Mouse (Mus musculus) cerebellum, adult 11 months (tissue): Measurements from ENCODE around the gene Rrp9.
"Not testable (repeated sequence)": the region's sequence is repeated elsewhere in the genome, so short reads cannot be mapped to it uniquely, and the experiment has no call there.

ENCODE experiments used
- DNase-seq: peaks from one replicate; pipeline ENCODE4 v3.0.0; 2022

Rrp9 gene

DNA sequence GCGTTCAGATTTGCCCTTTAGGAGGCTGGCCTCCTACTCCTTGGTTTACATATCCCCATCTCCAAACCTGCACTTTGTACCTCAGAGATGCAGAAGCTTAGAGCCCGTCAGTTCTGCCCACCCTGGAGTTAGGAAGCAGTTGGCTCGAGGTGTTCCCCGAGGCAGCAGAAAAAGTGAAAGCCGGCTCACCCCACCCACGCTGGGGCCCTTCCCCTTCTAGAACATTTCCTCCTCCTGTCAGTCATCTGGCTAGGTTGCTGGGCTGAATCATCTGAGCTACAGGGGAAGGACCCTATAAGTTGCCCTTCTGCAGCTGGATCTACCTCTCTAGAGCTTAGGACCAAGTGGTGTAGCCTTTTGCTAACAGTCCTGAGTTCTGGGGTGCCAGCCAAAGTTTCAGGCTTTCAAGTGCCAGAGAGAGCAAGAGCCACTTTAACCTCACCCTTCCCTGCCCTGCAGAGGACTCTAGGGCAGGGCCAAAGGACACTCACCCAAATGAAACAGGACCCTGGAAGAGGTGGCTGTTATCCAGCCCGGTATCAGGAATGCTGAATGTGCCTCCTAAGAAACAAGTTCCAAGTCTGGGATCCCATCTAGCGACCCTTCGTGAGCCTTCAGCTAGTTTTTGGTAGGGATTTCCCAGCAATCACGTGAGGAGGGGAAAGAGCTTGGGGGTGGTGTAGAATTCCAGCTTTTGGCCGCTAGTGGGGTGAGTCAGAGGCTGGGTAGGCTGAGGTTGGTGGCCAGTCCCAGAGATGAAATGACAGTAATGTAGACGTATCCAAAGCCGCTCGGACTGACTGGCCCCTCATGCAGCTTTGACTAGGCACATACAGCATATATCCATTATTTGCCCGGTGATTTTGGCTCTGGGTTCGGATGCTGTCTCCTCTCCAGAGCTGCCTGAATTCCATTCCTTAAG, 500 bp downstream of the Rrp9 start:
- DNase-seq, result no peak

GRCm38 (mm10) chr9:106476924-106477484, 1.2 kb downstream of the Rrp9 start, which contains the start of gene Parp3:
Gene Parp3, minus strand, starts transcription at chr9:106476949.
- peak; percentile 99 for DNase-seq

DNA sequence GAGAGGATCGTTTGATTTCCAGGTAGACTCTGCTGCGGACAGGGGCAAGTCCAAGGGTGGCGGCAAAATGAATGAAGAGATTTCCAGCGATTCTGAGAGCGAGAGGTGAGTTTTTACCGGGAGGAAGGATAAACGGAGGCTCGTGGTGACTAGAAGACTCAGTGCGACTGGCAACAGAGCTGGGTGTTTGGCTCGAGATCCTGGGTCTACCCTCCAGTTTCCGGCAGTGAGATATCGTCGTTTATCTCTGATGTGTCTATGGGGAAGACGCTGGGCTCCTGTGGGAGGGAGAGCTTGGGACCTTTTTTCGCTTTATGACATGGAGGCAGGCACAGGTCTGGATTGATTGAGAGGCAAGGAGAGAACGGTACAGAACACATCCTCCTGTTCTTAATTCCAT, 1.9 kb downstream of the Rrp9 start:
- no peak for DNase-seq

GRCm38 (mm10) chr9:106478101-106478500, 2.3 kb downstream of the Rrp9 start:
- peak; percentile 5 for DNase-seq

DNA sequence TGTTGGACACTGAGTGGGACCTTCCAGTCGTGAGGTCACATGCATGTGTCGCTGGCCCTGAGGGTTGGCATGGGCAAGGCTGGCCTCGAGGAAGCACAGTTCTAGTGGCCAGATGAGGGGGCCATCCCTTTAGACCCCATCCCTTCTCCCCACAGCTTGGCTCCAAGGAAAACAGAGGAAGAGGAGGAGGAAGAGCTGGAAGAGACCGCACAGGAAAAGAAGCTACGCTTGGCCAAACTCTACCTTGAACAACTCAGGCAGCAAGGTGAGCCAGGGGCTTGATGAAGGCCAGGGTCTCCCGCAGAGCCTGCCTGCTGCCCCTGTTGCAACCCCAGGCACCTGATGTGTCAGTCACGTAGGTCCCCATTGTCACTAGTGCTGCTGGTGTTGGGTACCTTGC, 4.8 kb downstream of the Rrp9 start:
- peak; percentile 6 for DNase-seq

DNA sequence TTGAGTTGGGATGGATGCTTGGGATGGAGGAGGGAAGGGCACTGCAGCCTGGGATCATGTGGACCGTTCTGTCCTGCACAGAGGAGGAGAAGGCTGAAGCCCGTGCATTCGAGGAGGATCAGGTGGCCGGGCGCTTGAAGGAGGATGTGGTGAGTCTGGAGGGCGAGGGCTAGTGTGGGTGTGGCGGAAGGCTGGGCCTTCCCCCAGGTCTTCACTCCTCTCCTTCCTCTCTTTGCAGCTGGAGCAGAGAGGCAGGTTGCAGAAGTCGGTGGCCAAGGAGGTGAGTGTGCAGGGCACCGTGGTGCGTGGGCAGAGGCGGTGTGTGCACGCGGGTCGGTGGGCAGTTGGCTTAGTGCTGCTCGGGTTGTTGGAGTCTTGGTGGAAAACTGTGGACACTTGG, 5.3 kb downstream of the Rrp9 start:
- peak; percentile 4 for DNase-seq

GRCm38 (mm10) chr9:106481676-106482075, 5.9 kb downstream of the Rrp9 start:
- DNase-seq, result peak; percentile 3

- DNase-seq, result peak; percentile 2
Observed at GRCm38 (mm10) chr9:106482578-106483115, 6.9 kb downstream of the Rrp9 start.

GRCm38 (mm10) chr9:106483136-106483535, 7.4 kb downstream of the Rrp9 start:
- DNase-seq, result peak; percentile 4

DNA sequence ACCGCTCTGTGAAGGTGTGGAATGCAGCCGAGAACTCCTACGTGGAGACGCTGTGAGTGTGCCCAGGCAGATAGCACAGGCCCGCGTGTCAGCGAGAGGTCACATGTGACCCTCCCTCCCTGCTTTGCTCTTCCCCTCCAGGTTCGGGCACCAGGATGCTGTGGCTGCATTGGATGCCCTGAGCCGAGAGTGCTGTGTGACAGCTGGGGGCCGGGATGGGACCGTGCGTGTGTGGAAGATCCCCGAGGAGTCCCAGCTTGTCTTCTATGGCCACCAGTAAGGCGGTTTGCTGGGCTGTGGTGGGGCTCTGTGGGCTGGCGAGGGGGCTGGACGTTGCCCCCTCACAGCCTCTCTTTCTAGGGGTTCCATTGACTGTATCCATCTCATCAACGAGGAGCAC, 7.8 kb downstream of the Rrp9 start:
- DNase-seq, result peak; percentile 4

GRCm38 (mm10) chr9:106485076-106485475, 9.3 kb downstream of the Rrp9 start:
- DNase-seq, result no peak

DNA sequence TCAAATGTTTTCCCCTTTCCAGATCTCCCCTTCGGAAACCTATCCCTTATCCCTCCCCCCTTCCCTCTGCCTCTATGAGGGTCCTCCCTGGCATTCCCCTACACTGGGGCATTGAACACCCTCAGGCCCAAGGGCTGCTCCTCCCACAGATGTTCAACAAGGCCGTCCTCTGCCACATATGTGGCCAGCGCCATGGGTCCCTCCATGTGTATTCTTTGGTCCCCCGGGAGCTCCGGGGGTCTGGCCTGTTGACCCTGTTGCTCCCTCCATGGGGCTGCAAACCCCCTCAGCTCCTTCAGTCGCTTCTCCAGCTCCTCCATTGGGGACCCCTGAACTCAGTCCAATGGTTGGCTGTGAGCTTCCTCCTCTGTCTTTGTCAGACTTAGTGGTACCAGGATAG, 11.8 kb downstream of the Rrp9 start:
- not testable (repeated sequence) for DNase-seq

- no peak for DNase-seq
Observed at GRCm38 (mm10) chr9:106499667-106500066, 23.9 kb downstream of the Rrp9 start, which contains the start of gene Iqcf1. Gene Iqcf1, plus strand, starts transcription at chr9:106499967.

GRCm38 (mm10) chr9:106501846-106502245, 26.1 kb downstream of the Rrp9 start:
- no peak for DNase-seq

DNA sequence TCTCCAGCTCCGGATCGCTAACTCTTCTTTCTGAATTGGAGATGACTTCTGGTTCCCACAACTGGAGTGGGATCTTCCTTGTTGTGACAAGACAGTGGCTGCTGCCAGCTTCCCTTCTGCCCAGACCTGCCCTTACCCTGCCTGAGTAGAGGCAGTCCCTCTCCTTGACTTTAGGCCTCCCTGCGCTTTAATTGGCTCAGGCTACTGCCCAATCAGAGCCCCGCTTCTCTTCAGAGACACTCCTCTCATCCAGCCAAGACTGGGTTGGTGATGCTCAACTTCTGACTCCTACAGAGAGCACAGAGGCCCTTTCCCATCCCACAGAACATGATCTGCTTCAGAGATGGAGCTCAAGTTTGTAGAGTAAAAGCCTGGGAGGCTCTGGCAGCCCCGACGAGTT, 28.5 kb downstream of the Rrp9 start:
- no peak for DNase-seq

DNA sequence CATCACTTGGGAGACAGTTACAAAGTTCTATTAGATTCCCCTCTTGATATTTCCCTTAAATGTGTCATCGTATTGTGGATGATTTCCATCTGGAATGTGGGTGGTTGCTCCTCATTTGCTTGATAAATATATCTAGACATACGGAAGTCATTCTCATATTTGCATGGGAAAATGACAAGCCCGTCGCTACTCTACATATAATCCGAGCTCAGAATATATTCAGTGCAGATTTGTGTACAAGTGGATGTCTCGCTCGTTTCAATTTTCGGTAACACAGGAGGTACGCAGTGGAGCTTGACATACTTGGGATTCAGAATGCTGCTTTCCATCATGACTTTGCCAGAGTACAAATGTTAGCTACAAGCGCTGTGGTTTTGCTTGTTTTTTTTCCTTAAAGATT, 33.6 kb downstream of the Rrp9 start:
- DNase-seq, result no peak

DNA sequence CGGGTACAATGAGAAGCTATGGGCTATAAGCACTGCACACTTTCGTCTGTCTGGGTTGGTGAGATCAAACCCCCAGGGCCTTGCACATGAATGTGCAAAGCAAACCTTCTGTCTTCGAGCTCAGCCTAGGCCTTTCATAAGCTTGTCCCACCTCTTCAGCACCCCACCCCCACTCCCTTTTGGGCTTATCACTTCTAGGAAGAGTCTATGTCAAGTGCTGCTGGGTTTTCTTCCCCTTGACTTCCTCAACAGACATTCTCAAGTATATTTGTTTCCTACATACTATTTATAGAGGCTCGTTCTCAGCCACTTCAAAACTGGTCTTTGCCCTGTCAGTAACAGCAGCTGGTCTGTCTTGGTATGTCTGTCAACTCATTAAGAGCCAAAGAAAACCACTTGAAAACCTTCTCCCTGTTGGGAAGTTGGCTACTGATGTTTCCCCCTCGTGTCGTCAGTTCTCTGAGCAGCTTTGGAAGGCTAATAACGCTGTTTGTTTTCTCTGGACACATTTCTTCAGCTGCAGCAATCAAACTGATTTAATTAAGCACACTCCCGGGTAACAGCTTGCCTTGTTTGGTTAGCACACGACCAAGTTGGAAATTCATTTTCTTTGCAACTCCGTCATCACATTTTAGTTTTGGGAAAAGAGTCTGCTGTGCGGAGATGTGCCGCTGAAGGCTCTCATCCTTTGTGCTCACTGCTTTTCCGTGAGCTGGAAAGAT, 37.1 kb downstream of the Rrp9 start:
- no peak for DNase-seq

GRCm38 (mm10) chr9:106513566-106513965, 37.8 kb downstream of the Rrp9 start:
- no peak for DNase-seq

- DNase-seq, result no peak
Observed at GRCm38 (mm10) chr9:106514273-106514672, 38.5 kb downstream of the Rrp9 start, which contains the start of gene Iqcf5. Gene Iqcf5, plus strand, starts transcription at chr9:106514573.

DNA sequence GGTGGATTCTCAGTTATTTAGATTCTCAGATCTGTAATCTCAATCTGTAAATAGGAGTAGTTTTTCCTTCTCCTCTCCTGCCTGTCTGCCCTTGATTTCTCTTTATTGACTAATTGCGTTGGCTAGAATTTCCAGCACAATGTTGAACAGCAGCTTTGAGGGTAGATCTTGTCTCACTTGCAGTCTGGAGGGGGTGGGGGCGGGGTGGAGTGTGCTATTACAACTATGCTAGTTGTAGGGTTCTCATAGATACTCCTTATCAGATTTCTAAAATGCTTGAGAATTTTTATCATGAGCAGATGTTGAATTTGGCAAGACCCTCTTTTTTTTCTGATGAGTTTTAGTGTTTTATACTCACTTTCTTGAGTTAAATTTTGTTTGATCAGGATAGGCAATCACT, 43.7 kb downstream of the Rrp9 start:
- no peak for DNase-seq

- no peak for DNase-seq
Observed at GRCm38 (mm10) chr9:106519909-106520308, 44.1 kb downstream of the Rrp9 start.

- no peak for DNase-seq
Observed at GRCm38 (mm10) chr9:106531833-106532232, 56.1 kb downstream of the Rrp9 start.

DNA sequence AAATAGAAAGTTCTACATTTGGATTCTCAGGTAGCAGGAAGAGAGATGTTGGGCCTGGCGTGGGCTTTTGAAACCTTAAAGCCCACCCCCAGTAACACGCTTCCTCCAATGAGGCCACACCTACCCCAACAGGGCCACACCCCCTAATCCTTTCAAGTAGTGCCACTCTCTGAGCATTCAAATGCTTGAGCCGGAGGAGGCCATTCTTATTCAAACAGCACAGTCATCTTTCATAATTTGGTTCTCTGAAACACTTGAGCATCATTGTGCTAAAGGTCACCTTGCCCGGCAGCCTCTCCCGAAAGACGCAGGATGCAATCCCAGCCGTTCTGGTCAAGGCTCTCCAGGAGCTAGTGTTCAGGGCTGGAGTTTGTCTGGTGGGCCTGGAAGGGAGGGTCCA, 58.5 kb downstream of the Rrp9 start:
- DNase-seq, result no peak
